Mouse (Mus musculus) hindbrain, embryonic 16.5 days (tissue): ENCODE data around the gene Mok. TPM values are rescaled to one million over a fixed set of nuclear protein-coding genes. Genes with fewer than 3 reads are reported as not detected.

Experiments used
- ATAC-seq: fragments of 200-750 bp; cut with Nextera tagmentation; 2 replicates; pipeline ENCODE4 v1.8.0; 2017; ENCODE audit warnings: moderate TSS enrichment, moderate library complexity
- H3K27ac ChIP-seq: fragments of 300-500 bp; sonication (generic); 2 replicates; pipeline ENCODE4 v1.5.1; 2014; ENCODE audit warnings: low read depth, mild to moderate bottlenecking, control low read depth, low read length, moderate library complexity
- H3K27me3 ChIP-seq: fragments of 300-500 bp; sonication (generic); replicated peaks from 2 replicates; pipeline ENCODE4 v1.6.1; 2014; ENCODE audit warnings: low read length; ENCODE audit not compliant: control insufficient read depth, insufficient read depth
- H3K36me3 ChIP-seq: fragments of 300-500 bp; sonication (generic); 2 replicates; pipeline ENCODE4 v1.6.1; 2014; ENCODE audit warnings: mild to moderate bottlenecking, low read length, moderate library complexity, mixed read lengths; ENCODE audit not compliant: control insufficient read depth, insufficient read depth
- H3K4me1 ChIP-seq: fragments of 300-500 bp; sonication (generic); 2 replicates; pipeline ENCODE4 v1.6.1; 2014; ENCODE audit warnings: low read depth, low read length; ENCODE audit not compliant: control insufficient read depth, insufficient read depth
- H3K4me2 ChIP-seq: fragments of 300-500 bp; sonication (generic); 2 replicates; pipeline ENCODE4 v1.6.1; 2014; ENCODE audit warnings: mild to moderate bottlenecking, low read length, control low read depth, moderate library complexity
- H3K4me3 ChIP-seq: fragments of 300-500 bp; sonication (generic); 2 replicates; pipeline ENCODE4 v1.5.1; 2014; ENCODE audit warnings: mild to moderate bottlenecking, low read length, control low read depth, moderate library complexity
- H3K9ac ChIP-seq: fragments of 300-500 bp; sonication (generic); 2 replicates; pipeline ENCODE4 v1.6.1; 2014; ENCODE audit warnings: low read depth, mild to moderate bottlenecking, control low read depth, low read length, moderate library complexity
- H3K9me3 ChIP-seq: fragments of 300-500 bp; sonication (generic); 2 replicates; pipeline ENCODE4 v1.6.1; 2014; ENCODE audit warnings: mild to moderate bottlenecking, low read length, moderate library complexity; ENCODE audit not compliant: control insufficient read depth
- WGBS: fragments of 180-500 bp; shearing (Covaris S2); extraction: QIAGEN DNeasy Blood & Tissue Kit; methylation state at CpG from one replicate; pipeline ENCODE4 v1.1.7; 2014; 5-methylcytosine and 5-hydroxymethylcytosine counted together
- polyA plus RNA-seq: library from polyadenylated mRNA; unstranded; fragments of >200 nt; fragmentation: Nextera tagmentation; extraction: Ambion mirVana; gene quantifications from 2 replicates; pipeline ENCODE4 v1.2.1, GENCODE M21; 2015

Mok gene
- polyA plus RNA-seq, 1 experiment from 2014 or later, result 16.8 TPM

DNA sequence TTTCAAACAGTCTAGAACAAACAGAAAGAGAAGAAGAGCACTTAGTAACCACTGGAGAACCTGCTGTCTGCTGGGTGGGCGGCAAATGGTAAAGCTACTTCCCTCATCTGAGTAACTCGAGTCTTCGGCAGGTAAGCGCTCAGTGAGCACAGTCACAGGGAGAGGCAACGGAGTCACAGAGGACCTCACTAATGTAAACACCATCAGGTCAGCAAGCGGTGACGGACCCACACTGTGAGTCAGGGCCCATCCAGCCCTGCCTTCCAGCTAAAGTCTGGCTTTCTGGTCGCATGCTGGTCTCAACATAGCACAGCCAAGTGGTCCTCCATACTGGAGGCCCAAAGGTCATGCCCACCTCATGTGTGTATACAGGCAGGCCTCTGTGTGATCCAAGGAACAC lies 21.4 kb downstream of the Mok start:
- WGBS, result 80% methylated on average over 8 of the region's 8 CpGs
- no peak overlapping the region for H3K27ac ChIP-seq

DNA sequence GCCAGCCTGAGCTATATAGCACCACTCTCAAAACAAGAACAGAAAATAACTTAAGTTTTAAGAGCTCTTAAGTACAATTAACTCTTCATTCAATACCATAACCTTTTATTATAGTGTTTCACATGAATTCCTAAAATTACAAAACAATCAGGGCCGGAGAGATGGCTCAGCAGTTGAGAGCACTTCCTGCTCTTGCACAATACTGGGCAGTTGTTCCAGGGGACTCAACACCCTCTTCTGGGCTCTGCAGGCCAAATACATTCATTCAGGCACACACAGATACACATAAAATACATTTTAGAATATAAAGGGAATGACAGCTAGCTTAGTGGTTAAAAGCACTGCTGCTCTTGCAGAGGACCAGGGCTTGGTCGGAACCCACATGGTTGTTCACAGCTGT lies 23.9 kb downstream of the Mok start:
- ATAC-seq, result no peak

More for the DNA sequence above, 21.4 kb downstream of the Mok start:
- no peak overlapping the region for H3K4me2 ChIP-seq
- H3K9me3 ChIP-seq, result no peaks in the 10 kb centered on the region
- no peaks in the 10 kb centered on the region for H3K27me3 ChIP-seq
- H3K4me3 ChIP-seq, result no peak overlapping the region
- H3K9ac ChIP-seq, result no peak overlapping the region
- H3K4me1 ChIP-seq, result no peaks in the 10 kb centered on the region
- ATAC-seq, result no peak
- H3K36me3 ChIP-seq, result no peaks in the 10 kb centered on the region

DNA sequence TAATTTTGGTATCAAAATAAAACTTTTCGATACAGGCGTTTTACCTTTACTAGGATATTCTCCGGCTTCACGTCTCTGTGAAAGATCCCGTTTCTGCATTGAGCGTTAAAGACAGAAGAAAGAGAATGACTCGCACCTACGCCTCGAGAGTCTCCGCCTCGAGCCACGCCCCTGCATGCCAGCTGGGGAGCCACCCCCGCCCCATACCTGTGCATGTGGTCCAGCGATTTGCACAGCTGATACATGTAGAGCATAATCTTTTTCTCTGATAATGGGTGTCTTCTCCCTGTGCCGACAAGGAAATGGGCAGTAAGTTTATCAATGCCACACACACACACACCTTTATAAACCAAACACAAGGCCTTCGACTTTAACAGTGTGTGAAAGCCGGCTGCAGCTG lies 25.8 kb downstream of the Mok start:
- WGBS, result 79% methylated on average over 17 of the region's 17 CpGs
- H3K4me2 ChIP-seq, result no peak overlapping the region
- no peak overlapping the region for H3K4me3 ChIP-seq
- H3K4me1 ChIP-seq, result no peaks in the 10 kb centered on the region
- peaks cover 7% of the 10 kb centered on the region; the same call in 1 of the 2 replicates for H3K36me3 ChIP-seq
- no peak for ATAC-seq
- H3K27me3 ChIP-seq, result no peaks in the 10 kb centered on the region
- H3K27ac ChIP-seq, result no peak overlapping the region
- no peak overlapping the region for H3K9ac ChIP-seq
- H3K9me3 ChIP-seq, result no peaks in the 10 kb centered on the region

More for the DNA sequence above, 23.9 kb downstream of the Mok start:
- Histone ChIP-seq H3K4me1 (no peaks in the 10 kb centered on the region), H3K9me3 (no peaks in the 10 kb centered on the region), H3K27ac (no peak overlapping the region), H3K4me2 (no peak overlapping the region), H3K9ac (no peak overlapping the region), H3K4me3 (no peak overlapping the region), H3K27me3 (no peaks in the 10 kb centered on the region), H3K36me3 (peaks cover 7% of the 10 kb centered on the region; the same call in 1 of the 2 replicates)
- 92% methylated on average over 2 of the region's 2 CpGs for WGBS

DNA sequence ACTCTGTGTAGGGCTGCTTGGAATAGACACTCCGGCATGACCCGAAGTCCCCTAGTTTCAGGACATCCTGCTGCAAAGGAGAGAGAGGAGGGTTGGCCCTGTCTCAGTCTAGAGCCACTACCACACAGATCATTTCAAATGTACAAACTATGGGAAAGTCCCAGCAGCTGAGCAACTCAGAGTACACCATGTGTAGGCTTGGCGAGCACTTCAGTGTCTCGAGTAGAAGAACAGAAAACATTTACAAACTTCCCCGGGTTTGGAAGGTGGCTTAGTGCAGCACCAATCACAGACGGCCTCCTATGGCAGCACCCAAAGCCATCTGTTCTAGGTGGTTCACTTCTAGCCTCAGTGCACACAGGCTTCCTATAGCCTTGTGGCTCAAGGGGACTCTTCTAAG lies 27.1 kb downstream of the Mok start:
- Histone ChIP-seq H3K9me3 (no peaks in the 10 kb centered on the region), H3K9ac (no peak overlapping the region), H3K27ac (no peak overlapping the region), H3K36me3 (peaks cover 7% of the 10 kb centered on the region; the same call in 1 of the 2 replicates), H3K27me3 (no peaks in the 10 kb centered on the region), H3K4me3 (no peak overlapping the region), H3K4me1 (no peaks in the 10 kb centered on the region), H3K4me2 (no peak overlapping the region)
- 93% methylated on average over 6 of the region's 6 CpGs for WGBS
- no peak for ATAC-seq

DNA sequence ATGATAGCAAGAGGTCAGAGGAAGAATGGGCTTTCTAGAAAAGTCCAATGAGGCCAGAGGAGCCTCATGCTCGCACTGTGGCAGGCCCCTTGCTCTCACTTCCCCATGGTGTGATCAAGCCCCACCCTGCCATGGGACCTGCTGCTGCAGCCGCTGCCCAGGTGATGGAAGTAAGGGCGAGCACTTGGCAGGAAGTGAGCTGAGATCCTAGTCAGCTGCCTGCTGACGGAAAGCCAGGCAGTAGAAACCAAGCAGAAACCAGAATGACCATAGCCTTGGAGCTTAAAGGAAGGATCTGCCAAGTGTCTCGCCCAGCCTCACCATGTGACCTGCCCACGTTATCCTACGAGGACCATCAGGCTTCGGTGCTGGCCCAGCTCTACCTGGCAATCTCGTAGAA lies 27.6 kb downstream of the Mok start:
- Histone ChIP-seq H3K36me3 (peaks cover 7% of the 10 kb centered on the region; the same call in 1 of the 2 replicates), H3K4me3 (no peak overlapping the region), H3K4me1 (no peaks in the 10 kb centered on the region), H3K9me3 (no peaks in the 10 kb centered on the region), H3K4me2 (no peak overlapping the region), H3K27ac (no peak overlapping the region), H3K9ac (no peak overlapping the region), H3K27me3 (no peaks in the 10 kb centered on the region)
- 88% methylated on average over 9 of the region's 9 CpGs for WGBS
- ATAC-seq, result no peak

DNA sequence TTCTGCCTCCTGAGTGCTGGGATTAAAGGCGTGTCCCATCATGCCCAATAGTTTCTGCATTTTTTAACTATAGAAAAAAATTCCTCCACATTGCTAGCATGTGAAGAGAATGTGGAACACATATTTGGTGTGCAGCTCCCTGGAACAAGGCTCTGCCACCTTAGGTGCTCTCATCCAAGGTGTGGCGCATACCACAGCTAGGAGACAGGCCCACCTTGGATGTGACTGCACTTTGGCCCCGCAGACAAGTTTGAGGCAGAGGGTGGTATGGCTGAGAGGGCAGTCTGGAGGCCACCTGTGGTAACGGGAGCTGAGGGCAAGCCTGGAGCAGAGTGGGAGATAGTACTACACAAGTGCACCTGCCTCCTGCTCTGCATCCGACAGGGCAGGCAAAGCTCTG lies 31.9 kb downstream of the Mok start:
- Histone ChIP-seq H3K4me3 (no peak overlapping the region), H3K27ac (no peak overlapping the region), H3K4me1 (peaks cover 6% of the 10 kb centered on the region), H3K4me2 (no peak overlapping the region), H3K27me3 (no peaks in the 10 kb centered on the region), H3K9ac (no peak overlapping the region), H3K9me3 (no peaks in the 10 kb centered on the region), H3K36me3 (peaks cover 9% of the 10 kb centered on the region)
- ATAC-seq, result no peak; the same call in 1 of the 2 replicates
- WGBS, result 77% methylated on average over 5 of the region's 5 CpGs

DNA sequence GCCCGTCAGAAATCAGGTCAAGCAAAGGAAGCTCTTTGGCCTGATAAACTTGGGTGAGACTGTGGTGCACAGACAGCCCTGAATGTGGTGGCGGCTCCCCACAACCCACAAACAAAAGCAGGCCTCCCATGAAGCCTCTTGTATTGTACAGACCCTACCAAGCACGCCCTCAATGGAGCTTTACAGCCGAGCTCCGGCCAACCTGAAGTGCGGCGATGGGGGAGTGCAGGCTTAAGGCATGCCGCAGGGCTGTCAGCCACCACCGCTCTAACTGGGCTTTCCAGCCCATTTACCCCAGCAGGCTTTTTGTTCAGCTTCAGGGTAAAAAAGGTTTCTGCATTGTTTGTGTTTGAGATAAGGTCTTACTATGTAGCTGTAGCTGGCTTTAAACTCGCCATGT lies 32.3 kb downstream of the Mok start:
- no peak overlapping the region for H3K27ac ChIP-seq

DNA sequence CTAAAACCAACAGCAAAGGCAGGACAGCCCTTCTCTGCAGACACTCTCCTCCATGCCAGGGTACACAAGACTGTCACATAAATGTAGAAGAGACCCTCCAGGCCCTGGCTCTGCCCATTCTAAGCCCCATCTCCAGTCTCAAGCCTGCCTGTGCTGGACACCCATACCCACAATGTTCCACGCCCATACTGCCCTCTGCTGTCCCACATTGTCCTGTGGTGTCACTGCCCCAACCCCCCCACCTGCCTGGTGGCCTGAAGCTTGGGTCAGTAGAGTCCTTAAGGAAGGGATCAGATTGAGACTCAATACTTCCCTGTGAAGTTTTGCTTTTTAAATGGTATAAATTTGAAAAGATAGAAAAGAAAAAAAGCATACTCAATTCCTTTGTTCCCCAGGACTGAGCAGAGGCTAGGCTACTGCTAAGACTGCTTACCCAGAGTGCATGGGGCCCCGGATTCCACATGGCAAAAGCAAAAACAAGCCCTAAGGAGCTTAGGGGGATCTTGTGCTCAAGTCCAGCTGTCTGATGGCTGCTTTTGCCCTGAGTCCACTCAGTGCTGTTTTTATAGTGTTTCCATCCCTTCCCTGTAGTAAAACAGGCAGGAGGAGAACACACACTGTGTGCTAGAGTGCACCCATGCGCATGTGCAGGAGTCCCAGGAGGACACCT lies 34.3 kb downstream of the Mok start:
- Histone ChIP-seq H3K36me3 (peaks cover 2% of the 10 kb centered on the region; the same call in 1 of the 2 replicates), H3K27ac (no peak overlapping the region), H3K27me3 (no peaks in the 10 kb centered on the region), H3K9me3 (no peaks in the 10 kb centered on the region), H3K4me2 (no peak overlapping the region), H3K4me1 (peaks cover 6% of the 10 kb centered on the region), H3K4me3 (no peak overlapping the region), H3K9ac (no peak overlapping the region)
- 74% methylated on average over 3 of the region's 3 CpGs for WGBS
- ATAC-seq, result no peak; the same call in 1 of the 2 replicates

More for the DNA sequence above, 32.3 kb downstream of the Mok start:
- Histone ChIP-seq H3K9ac (no peak overlapping the region), H3K4me3 (no peak overlapping the region), H3K9me3 (no peaks in the 10 kb centered on the region), H3K4me2 (no peak overlapping the region), H3K4me1 (peaks cover 6% of the 10 kb centered on the region), H3K36me3 (peaks cover 9% of the 10 kb centered on the region), H3K27me3 (no peaks in the 10 kb centered on the region)
- no peak for ATAC-seq
- 19% methylated on average over 10 of the region's 10 CpGs for WGBS

DNA sequence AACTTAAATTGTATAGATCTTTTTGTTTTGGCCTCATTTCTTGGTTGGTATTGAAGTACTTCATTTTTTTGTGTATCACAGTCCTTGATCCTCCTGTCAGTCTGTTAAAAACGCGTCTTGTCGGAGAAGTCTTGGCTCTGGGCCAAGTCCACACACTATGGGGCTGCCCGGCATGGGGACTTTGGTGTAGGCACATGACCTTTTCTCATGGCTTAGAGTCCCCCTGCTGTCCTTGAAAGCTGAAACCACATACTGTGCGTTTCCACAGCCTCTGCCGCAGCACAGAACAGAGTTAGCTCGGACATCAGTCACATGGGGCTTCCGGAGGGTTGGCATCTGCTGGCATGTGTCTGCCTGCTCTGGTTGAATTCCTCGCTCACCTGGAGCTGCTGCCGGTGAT lies 36.5 kb downstream of the Mok start:
- Histone ChIP-seq H3K4me3 (no peak overlapping the region), H3K9me3 (no peaks in the 10 kb centered on the region), H3K4me1 (peaks cover 6% of the 10 kb centered on the region), H3K27ac (no peak overlapping the region), H3K9ac (no peak overlapping the region), H3K36me3 (peaks cover 2% of the 10 kb centered on the region; the same call in 1 of the 2 replicates), H3K27me3 (no peaks in the 10 kb centered on the region), H3K4me2 (no peak overlapping the region)
- WGBS, result 21% methylated on average over 10 of the region's 10 CpGs
- peak; percentile 60; the same call in 1 of the 2 replicates for ATAC-seq
